Mouse (Mus musculus): ENCODE data around the gene P2ry12. TPM values are rescaled to one million over a fixed set of nuclear protein-coding genes. Genes with fewer than 3 reads are reported as not detected.

The P2ry12 gene
- polyA plus RNA-seq, 1 experiment: 16.1 TPM

DNA sequence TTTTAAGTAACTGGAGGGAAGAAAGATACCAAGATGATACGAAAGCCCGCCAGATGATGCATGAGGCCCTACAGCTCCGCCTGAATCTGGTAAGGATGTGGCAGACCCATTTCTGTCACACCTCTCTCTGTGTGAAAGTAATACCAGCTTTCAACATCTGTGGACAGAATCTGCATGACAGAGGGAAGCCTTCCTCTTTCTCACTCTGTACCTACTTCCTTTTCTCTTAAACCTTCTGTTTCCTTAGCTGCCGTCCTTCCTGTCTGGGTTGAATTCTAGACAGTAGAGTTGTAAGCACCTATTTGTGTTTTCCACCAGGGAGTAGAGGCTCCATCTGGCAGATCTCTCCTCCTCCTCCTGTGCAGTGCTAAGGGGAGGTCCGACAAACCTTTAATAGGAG, 1.9 kb downstream of the P2ry12 start:
- no peak for DNase-seq
- WGBS: 59% methylated on average over 5 of the region's 5 CpGs
- TF ChIP-seq CTCF (IDR thresholded peaks at IDR 0.05; ENCODE audit: borderline replicate concordance, insufficient read depth, low read depth, low read length) (no peak), POLR2A (IDR thresholded peaks at IDR 0.05; ENCODE audit: borderline replicate concordance, insufficient read depth, low read length) (no peak)
- Histone ChIP-seq H3K4me3 (replicated peaks; ENCODE audit: insufficient read depth, low read depth, low read length) (no peak overlapping the region), H3K4me1 (ENCODE audit: control insufficient read depth, insufficient read depth, low read length) (no peaks in the 10 kb centered on the region), H3K27ac (ENCODE audit: insufficient read depth, low read length) (no peak overlapping the region), H3K27me3 (ENCODE audit: control insufficient read depth, insufficient read depth, low read length) (no peaks in the 10 kb centered on the region)

GRCm38 (mm10) chr3:59257740-59258664, 4.7 kb downstream of the P2ry12 start:
- no peak for DNase-seq
- H3K4me3 ChIP-seq (replicated peaks; ENCODE audit: insufficient read depth, low read depth, low read length): no peak overlapping the region
- TF ChIP-seq CTCF (IDR thresholded peaks at IDR 0.05; ENCODE audit: borderline replicate concordance, insufficient read depth, low read depth, low read length) (no peak), POLR2A (IDR thresholded peaks at IDR 0.05; ENCODE audit: borderline replicate concordance, insufficient read depth, low read length) (no peak)
- WGBS: 68% methylated on average over 20 of the region's 20 CpGs
- H3K4me1 ChIP-seq (ENCODE audit: control insufficient read depth, insufficient read depth, low read length): no peaks in the 10 kb centered on the region
- H3K27me3 ChIP-seq (ENCODE audit: control insufficient read depth, insufficient read depth, low read length): no peaks in the 10 kb centered on the region
- H3K27ac ChIP-seq (ENCODE audit: insufficient read depth, low read length): no peak overlapping the region

DNA sequence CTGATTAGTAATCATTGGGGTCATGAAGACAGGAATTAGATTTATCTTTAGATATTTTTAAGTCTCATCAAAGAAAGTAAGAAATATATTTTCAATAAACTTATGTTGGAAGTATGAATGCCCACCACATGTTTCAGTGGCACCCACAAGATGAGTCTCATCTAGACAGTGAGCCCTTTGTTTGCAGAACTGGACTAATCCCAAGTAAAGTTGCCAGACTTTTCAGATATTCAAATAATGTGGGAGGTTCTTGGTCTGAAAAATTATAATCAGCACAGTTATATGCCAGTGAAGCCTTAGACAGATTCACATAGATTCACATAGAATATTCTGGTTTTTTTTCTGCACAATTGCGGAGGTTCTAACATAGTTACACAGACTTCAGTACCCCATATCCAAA, 12.2 kb downstream of the P2ry12 start:
- DNase-seq: no peak
- H3K27ac ChIP-seq (ENCODE audit: insufficient read depth, low read length): no peak overlapping the region
- no peak overlapping the region for H3K4me3 ChIP-seq (replicated peaks; ENCODE audit: insufficient read depth, low read depth, low read length)
- H3K27me3 ChIP-seq (ENCODE audit: control insufficient read depth, insufficient read depth, low read length): no peaks in the 10 kb centered on the region
- H3K4me1 ChIP-seq (ENCODE audit: control insufficient read depth, insufficient read depth, low read length): no peaks in the 10 kb centered on the region
- TF ChIP-seq CTCF (IDR thresholded peaks at IDR 0.05; ENCODE audit: borderline replicate concordance, insufficient read depth, low read depth, low read length): no peak
- WGBS: 84% methylated on average over 1 of the region's 1 CpGs

DNA sequence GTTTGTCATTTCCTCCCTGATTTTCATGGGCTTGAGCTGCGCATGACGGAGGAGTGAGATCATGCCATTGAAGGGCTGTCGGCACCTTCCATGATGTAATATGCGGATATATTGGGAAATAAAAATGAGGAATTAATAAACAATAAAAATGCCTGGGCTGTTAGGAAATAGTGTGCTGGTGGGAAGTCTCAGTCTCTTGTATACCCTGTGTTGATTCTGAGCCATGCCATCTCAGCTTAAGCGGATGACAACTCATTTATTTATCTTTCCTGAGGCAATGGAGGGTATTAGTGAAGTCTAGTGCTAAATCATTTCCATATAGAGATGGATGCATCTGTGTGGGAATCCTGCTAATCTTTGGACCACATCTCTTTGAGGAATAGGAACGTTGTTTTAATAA, 14.6 kb downstream of the P2ry12 start:
- Histone ChIP-seq H3K27ac (ENCODE audit: insufficient read depth, low read length) (no peak overlapping the region), H3K27me3 (ENCODE audit: control insufficient read depth, insufficient read depth, low read length) (no peaks in the 10 kb centered on the region), H3K4me1 (ENCODE audit: control insufficient read depth, insufficient read depth, low read length) (no peaks in the 10 kb centered on the region; the same call in 1 of the 2 replicates), H3K4me3 (replicated peaks; ENCODE audit: insufficient read depth, low read depth, low read length) (no peak overlapping the region)
- DNase-seq: no peak
- TF ChIP-seq CTCF (IDR thresholded peaks at IDR 0.05; ENCODE audit: borderline replicate concordance, insufficient read depth, low read depth, low read length): no peak
- TF ChIP-seq POLR2A (IDR thresholded peaks at IDR 0.05; ENCODE audit: borderline replicate concordance, insufficient read depth, low read length): no peak
- WGBS: 95% methylated on average over 6 of the region's 6 CpGs

DNA sequence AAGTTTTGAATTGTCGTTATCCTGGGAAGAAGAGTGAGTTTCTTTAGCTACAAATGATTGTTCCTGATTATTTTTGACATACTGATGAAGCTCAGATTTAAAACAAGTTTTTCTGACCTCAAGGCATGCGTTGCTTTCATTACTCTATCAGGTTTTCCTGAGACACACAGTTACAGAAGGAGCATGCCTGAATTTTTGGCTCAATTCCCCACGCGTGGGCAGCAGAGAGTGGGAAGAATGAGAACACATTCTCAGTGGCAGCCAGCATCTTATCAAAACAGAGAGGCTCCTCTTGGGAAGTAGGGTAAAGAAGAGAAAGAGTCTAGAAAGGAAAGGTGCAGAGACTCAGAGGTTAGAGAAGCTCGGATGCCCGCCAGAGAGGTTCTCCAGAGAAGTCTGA, 19.3 kb downstream of the P2ry12 start:
- Histone ChIP-seq H3K27ac (ENCODE audit: insufficient read depth, low read length) (peak overlapping the region; percentile 26; the same call in 1 of the 2 replicates), H3K4me3 (replicated peaks; ENCODE audit: insufficient read depth, low read depth, low read length) (no peak overlapping the region), H3K27me3 (ENCODE audit: control insufficient read depth, insufficient read depth, low read length) (no peaks in the 10 kb centered on the region), H3K4me1 (ENCODE audit: control insufficient read depth, insufficient read depth, low read length) (no peaks in the 10 kb centered on the region; the same call in 1 of the 2 replicates)
- peak; percentile 60 to 67 for DNase-seq
- TF ChIP-seq POLR2A (IDR thresholded peaks at IDR 0.05; ENCODE audit: borderline replicate concordance, insufficient read depth, low read length): no peak
- TF ChIP-seq CTCF (IDR thresholded peaks at IDR 0.05; ENCODE audit: borderline replicate concordance, insufficient read depth, low read depth, low read length): no peak
- 41% methylated on average over 6 of the region's 6 CpGs for WGBS

- Histone ChIP-seq H3K4me3 (replicated peaks; ENCODE audit: insufficient read depth, low read depth, low read length) (no peak overlapping the region), H3K4me1 (ENCODE audit: control insufficient read depth, insufficient read depth, low read length) (no peaks in the 10 kb centered on the region), H3K27me3 (ENCODE audit: control insufficient read depth, insufficient read depth, low read length) (no peaks in the 10 kb centered on the region), H3K27ac (ENCODE audit: insufficient read depth, low read length) (no peak overlapping the region)
- TF ChIP-seq POLR2A (IDR thresholded peaks at IDR 0.05; ENCODE audit: borderline replicate concordance, insufficient read depth, low read length): no peak
- no peak for TF ChIP-seq CTCF (IDR thresholded peaks at IDR 0.05; ENCODE audit: borderline replicate concordance, insufficient read depth, low read depth, low read length)
- no peak for DNase-seq
- 78% methylated on average over 5 of the region's 5 CpGs for WGBS
Measured at GRCm38 (mm10) chr3:59234878-59235277, 27.8 kb downstream of the P2ry12 start.

- TF ChIP-seq POLR2A (IDR thresholded peaks at IDR 0.05; ENCODE audit: borderline replicate concordance, insufficient read depth, low read length) (no peak), CTCF (IDR thresholded peaks at IDR 0.05; ENCODE audit: borderline replicate concordance, insufficient read depth, low read depth, low read length) (no peak)
- no peak for DNase-seq
- H3K27me3 ChIP-seq (ENCODE audit: control insufficient read depth, insufficient read depth, low read length): no peaks in the 10 kb centered on the region
- no peak overlapping the region for H3K4me3 ChIP-seq (replicated peaks; ENCODE audit: insufficient read depth, low read depth, low read length)
- no peaks in the 10 kb centered on the region for H3K4me1 ChIP-seq (ENCODE audit: control insufficient read depth, insufficient read depth, low read length)
- 72% methylated on average over 3 of the region's 3 CpGs for WGBS
- H3K27ac ChIP-seq (ENCODE audit: insufficient read depth, low read length): no peak overlapping the region
Measured at GRCm38 (mm10) chr3:59230912-59231311, 31.8 kb downstream of the P2ry12 start.

Data from cerebellum, adult 2 months (tissue).